Mouse (Mus musculus) 3T3-L1 (cell line): Measurements from ENCODE around the gene Klhl22.
"Not testable (repeated sequence)": the region's sequence is repeated elsewhere in the genome, so short reads cannot be mapped to it uniquely, and the experiment has no call there.

Source experiments
- DNase-seq: peaks from one replicate; pipeline ENCODE4 v3.0.0-alpha.2; 2015; ENCODE audit warnings: low read depth, low spot score

Klhl22 gene

GRCm38 (mm10) chr16:17759344-17759773 is at the start of gene Klhl22:
Gene Klhl22, plus strand, starts transcription at chr16:17759618.
- DNase-seq = peak; percentile 86

DNA sequence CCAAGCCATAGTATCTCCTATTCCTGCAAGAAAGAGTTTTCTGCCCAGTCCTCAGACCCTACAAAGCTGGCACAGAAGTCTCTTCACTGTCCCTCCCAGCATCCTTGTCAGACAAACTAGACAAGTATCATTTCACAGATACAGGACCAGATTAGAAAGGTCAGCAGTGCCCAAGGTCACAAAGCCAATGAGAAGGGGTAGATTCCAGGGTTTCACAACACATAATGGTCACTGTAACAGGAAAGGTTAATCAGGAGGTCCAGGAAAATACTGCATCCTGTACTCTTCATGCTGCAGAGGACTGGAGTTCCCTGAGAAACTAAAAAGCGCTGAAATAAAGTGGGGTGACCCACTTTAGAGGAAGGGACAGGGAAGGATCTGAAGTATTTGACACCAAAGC is 41.6 kb upstream of the Klhl22 start:
- no peak for DNase-seq

DNA sequence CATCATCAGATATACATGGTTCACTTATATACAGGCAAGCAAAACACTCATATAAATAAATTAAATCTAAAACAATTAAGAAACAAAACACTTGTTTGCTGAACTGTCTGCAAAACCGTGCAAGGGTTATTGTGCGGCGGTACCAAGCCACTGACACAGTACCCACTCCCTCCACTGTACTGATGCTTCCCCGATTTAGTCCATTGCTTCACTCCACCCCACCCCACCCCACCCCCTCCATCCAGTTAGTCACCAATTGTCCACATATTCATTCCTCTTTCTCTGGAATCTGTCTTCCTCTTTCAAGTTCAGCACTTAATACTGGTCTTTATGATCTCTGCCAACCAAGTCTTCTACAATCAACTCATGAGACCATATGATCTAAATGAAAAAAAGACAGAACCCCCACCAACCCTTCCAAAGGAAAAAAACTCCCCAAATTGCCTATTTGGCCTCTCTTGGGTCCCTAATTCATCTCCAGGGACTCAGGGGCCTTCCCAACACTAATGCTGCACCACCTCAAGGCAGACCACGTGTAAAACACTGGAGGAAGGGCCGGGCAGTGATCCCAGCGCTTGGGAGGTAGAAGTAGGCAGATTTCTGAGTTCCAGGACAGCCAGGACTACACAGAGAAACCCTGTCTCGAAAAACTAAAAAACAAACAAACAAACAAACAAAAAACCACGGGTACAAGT is 38.2 kb upstream of the Klhl22 start:
- no peak for DNase-seq

DNA sequence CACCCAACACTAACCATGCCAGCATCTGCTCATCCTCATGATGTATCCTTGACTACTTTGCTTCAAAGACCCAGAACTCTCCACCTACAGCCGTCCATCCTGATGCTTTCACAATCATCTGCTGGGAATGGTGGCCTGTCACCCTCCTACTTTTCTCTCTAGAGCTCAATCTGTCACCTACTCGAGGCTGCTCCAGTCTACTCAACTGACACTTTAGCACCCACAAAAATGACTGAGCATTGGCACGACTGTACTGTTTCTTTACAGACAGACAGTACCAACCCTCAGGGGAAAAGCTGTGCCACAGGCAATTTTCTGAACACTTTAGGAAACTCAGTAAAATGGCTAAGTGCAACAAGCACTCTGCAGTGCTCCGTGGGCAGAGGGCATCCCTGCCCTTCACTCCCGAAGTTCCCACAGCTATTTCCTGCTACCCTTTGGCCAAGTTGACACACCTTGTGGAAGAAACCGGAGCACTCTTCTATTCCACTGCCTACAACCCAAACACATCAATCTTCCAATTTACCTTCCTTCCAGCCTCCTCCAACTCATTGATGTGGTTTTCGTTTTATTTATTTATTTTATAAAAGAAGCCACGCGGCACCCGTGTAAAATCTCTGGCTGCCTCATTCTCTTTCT is 37.5 kb upstream of the Klhl22 start:
- no peak for DNase-seq

- DNase-seq = peak; percentile 94
Observed at GRCm38 (mm10) chr16:17722461-17723324, 36.7 kb upstream of the Klhl22 start.

DNA sequence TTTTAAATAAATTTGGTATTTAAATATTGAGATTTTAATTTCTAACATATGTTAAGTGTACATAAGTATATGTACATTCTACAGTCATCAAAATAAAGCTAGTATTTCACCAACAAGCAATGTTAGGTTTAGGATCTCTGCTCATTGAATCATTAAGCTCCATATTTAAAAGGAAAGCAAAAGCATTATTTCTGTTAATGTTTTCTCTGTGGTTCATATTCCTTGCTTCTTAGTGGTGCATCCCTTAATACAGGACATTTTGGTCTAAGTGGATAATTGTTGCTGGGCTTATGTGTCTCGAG is 36.1 kb upstream of the Klhl22 start:
- peak; percentile 23 for DNase-seq

GRCm38 (mm10) chr16:17724448-17724847 is 35.0 kb upstream of the Klhl22 start:
- no peak for DNase-seq

- peak; percentile 91 for DNase-seq
Observed at GRCm38 (mm10) chr16:17727179-17727861, 32.1 kb upstream of the Klhl22 start.

- DNase-seq = peak; percentile 68
Observed at GRCm38 (mm10) chr16:17729974-17730373, 29.4 kb upstream of the Klhl22 start.

DNA sequence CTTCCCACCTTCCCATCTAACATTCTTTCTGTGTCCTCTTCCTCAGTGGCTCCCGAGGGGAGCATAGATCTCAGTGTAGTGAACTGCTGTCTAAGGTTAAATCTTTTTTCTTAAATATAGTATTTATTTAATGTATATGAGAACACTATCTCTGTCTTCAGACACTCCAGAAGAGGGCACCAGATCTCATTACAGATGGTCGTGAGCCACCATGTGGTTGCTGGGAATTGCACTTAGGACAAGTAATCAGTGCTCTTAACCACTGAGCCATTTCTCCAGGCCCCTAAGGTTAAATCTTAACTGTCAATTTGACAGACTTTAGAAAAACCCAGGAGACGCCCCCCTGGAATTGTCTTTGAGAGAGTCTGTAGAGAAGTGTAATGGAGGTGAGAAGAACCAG is 27.4 kb upstream of the Klhl22 start:
- DNase-seq = peak; percentile 63

DNA sequence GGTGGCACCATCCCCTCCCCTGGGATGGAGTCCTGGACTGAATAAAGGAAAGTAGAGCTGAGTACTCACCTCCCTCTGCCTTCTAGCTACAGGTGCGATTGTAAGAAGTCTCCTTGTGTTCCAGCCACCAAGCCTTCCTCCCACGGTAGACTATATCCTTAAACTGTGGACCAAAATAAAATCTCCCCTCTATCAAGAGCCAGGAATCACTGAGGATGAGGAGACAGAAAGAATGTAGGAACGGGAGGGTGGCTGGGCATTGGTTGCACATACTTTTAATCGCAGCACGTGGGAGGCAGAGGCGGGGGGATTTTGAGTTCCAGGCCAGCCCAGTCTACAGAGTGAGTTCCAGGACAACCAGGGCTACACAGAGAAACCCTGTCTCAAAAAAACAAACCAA is 27.0 kb upstream of the Klhl22 start:
- peak; percentile 62 for DNase-seq

- peak; percentile 100 for DNase-seq
Observed at GRCm38 (mm10) chr16:17732841-17733340, 26.5 kb upstream of the Klhl22 start, which contains the start of gene Med15. Gene Med15, minus strand, starts transcription at chr16:17732891.

DNA sequence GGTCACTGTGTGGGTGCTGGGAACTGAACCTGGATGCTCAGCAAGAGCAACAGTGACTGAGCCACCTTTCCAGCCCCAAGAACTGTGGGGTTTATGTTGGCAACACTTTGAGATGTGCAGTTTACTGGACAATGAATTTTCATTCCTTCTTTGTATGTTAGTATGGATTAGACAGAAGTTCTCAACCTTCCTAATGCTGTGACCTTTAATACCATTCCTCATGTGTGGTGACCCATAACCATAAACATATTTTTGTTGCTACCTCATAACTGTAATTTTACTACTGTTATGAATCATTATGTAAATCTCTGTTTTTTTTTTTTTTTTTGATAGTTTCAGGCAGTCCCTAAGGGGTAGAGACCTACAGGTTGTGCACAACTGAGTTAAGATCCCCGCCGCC is 25.8 kb upstream of the Klhl22 start:
- DNase-seq = peak; percentile 78

GRCm38 (mm10) chr16:17734872-17735271 is 24.5 kb upstream of the Klhl22 start:
- not testable (repeated sequence) for DNase-seq

GRCm38 (mm10) chr16:17736156-17736555 is 23.3 kb upstream of the Klhl22 start:
- peak; percentile 44 for DNase-seq

- DNase-seq = peak; percentile 65
Observed at GRCm38 (mm10) chr16:17740080-17740479, 19.3 kb upstream of the Klhl22 start.

DNA sequence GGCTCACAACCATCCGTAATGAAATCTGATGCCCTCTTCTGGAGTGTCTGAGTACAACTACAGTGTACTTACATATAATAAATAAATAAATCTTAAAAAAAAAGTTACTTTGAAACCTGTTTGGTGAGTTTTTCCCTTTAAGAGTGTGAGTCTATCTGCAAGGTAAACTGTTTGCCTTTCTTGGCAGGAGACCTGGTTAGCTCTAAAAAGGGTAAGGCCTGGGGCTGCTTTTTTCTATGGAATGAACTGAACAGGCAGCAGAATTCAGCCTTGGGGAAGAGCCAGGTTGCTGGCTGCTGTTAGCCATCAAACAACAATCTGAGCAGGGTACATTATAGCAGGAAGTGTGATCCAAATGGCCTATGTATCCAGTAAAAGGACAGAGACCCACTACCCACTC is 16.6 kb upstream of the Klhl22 start:
- peak; percentile 49 for DNase-seq

DNA sequence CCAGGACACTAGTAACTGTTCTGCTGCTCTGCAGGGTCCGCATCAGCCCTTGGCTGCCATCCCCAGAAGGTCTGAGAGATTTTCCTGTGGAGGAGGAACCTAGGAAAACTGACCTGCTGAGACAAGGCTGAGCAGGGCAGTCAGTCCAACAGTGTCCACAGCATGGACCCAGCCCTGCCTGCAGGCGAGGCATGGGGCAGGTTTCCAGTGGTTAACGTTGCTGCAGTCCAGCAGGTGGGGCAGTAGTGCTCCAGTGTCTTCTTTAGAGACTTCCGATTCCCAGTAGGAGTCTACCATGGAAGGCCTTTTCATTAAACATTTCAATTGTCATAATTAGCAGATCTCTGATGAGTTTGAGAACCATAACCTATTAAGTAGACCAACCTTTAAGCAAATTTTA is 16.1 kb upstream of the Klhl22 start:
- DNase-seq = peak; percentile 63

GRCm38 (mm10) chr16:17744536-17744935 is 14.9 kb upstream of the Klhl22 start:
- DNase-seq = no peak

- DNase-seq = peak; percentile 76
Observed at GRCm38 (mm10) chr16:17745067-17745466, 14.4 kb upstream of the Klhl22 start.

- peak; percentile 71 for DNase-seq
Observed at GRCm38 (mm10) chr16:17753001-17753400, 6.4 kb upstream of the Klhl22 start.

DNA sequence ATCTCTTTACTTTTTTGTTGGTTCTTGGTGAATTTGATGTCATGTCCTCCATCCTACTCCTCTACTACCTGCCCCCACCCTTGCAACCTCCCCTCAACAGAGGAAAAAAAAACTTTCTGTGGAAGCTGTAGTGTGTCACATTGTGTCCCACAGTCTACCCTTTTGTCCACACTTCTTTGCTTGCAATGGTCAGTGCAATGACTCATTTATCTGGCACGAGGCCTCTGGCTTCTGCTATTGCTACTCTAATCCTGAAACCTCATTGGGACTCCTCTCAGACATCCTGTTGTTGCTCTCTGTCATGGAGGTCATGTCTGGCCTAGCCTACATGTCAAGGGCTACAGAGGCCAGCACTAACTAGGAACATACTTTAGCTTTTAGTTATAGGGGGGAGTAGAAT is 5.7 kb upstream of the Klhl22 start:
- peak; percentile 90 for DNase-seq
